Mouse (Mus musculus): Measurements from ENCODE around the gene Pkd1l2. TPM values are rescaled to one million over a fixed set of nuclear protein-coding genes. Genes with fewer than 3 reads are reported as not detected.

The Pkd1l2 gene
- polyA plus RNA-seq, 1 experiment, result 0.09 TPM

- H3K4me1 ChIP-seq (ENCODE audit: control insufficient read depth, insufficient read depth, insufficient read length, low read length), result peaks cover 2% of the 10 kb centered on the region; the same call in 1 of the 2 replicates
- H3K27me3 ChIP-seq (ENCODE audit: control insufficient read depth, insufficient read depth, low read length), result no peaks in the 10 kb centered on the region
- peak overlapping the region; percentile 73 for H3K4me3 ChIP-seq (ENCODE audit: low read depth, low read length)
- no peak overlapping the region for H3K27ac ChIP-seq (ENCODE audit: insufficient read depth, low read depth, low read length)
- WGBS, result 19% methylated on average over 8 of the region's 8 CpGs
- TF ChIP-seq CTCF (IDR thresholded peaks at IDR 0.05; ENCODE audit: extremely low read depth, insufficient read length, insufficient replicate concordance, low read depth, low read length) (no peak), POLR2A (IDR thresholded peaks at IDR 0.05; ENCODE audit: low read depth, low read length) (no peak)
- H3K36me3 ChIP-seq (ENCODE audit: control insufficient read depth, insufficient read depth, low read length), result no peaks in the 10 kb centered on the region
These were observed 104.2 kb downstream of the Pkd1l2 start for GRCm38 (mm10) chr8:116978052-116978451.

GRCm38 (mm10) chr8:116975606-116976005 is 106.6 kb downstream of the Pkd1l2 start:
- Histone ChIP-seq H3K4me1 (ENCODE audit: control insufficient read depth, insufficient read depth, insufficient read length, low read length) (peaks cover 2% of the 10 kb centered on the region; the same call in 1 of the 2 replicates), H3K36me3 (ENCODE audit: control insufficient read depth, insufficient read depth, low read length) (no peaks in the 10 kb centered on the region), H3K27me3 (ENCODE audit: control insufficient read depth, insufficient read depth, low read length) (no peaks in the 10 kb centered on the region), H3K4me3 (ENCODE audit: low read depth, low read length) (no peak overlapping the region), H3K27ac (ENCODE audit: insufficient read depth, low read depth, low read length) (no peak overlapping the region)
- WGBS, result 58% methylated on average over 5 of the region's 5 CpGs
- TF ChIP-seq CTCF (IDR thresholded peaks at IDR 0.05; ENCODE audit: extremely low read depth, insufficient read length, insufficient replicate concordance, low read depth, low read length), result no peak
- no peak for TF ChIP-seq POLR2A (IDR thresholded peaks at IDR 0.05; ENCODE audit: low read depth, low read length)

GRCm38 (mm10) chr8:116975066-116975465 is 107.2 kb downstream of the Pkd1l2 start:
- TF ChIP-seq CTCF (IDR thresholded peaks at IDR 0.05; ENCODE audit: extremely low read depth, insufficient read length, insufficient replicate concordance, low read depth, low read length), result no peak
- no peak for TF ChIP-seq POLR2A (IDR thresholded peaks at IDR 0.05; ENCODE audit: low read depth, low read length)
- H3K27ac ChIP-seq (ENCODE audit: insufficient read depth, low read depth, low read length), result no peak overlapping the region
- no peaks in the 10 kb centered on the region for H3K27me3 ChIP-seq (ENCODE audit: control insufficient read depth, insufficient read depth, low read length)
- H3K4me3 ChIP-seq (ENCODE audit: low read depth, low read length), result no peak overlapping the region
- H3K4me1 ChIP-seq (ENCODE audit: control insufficient read depth, insufficient read depth, insufficient read length, low read length), result peaks cover 2% of the 10 kb centered on the region; the same call in 1 of the 2 replicates
- no peaks in the 10 kb centered on the region for H3K36me3 ChIP-seq (ENCODE audit: control insufficient read depth, insufficient read depth, low read length)
- WGBS, result 67% methylated on average over 5 of the region's 5 CpGs

GRCm38 (mm10) chr8:116969531-116969930 is 112.7 kb downstream of the Pkd1l2 start:
- WGBS, result 84% methylated on average over 6 of the region's 6 CpGs
- no peak overlapping the region for H3K27ac ChIP-seq (ENCODE audit: insufficient read depth, low read depth, low read length)
- TF ChIP-seq POLR2A (IDR thresholded peaks at IDR 0.05; ENCODE audit: low read depth, low read length) (no peak), CTCF (IDR thresholded peaks at IDR 0.05; ENCODE audit: extremely low read depth, insufficient read length, insufficient replicate concordance, low read depth, low read length) (no peak)

GRCm38 (mm10) chr8:116954415-116954814 is 127.8 kb downstream of the Pkd1l2 start:
- peaks cover 46% of the 10 kb centered on the region for H3K36me3 ChIP-seq (ENCODE audit: control insufficient read depth, insufficient read depth, low read length)
- no peak overlapping the region for H3K27ac ChIP-seq (ENCODE audit: insufficient read depth, low read depth, low read length)
- H3K4me1 ChIP-seq (ENCODE audit: control insufficient read depth, insufficient read depth, insufficient read length, low read length), result peaks cover 10% of the 10 kb centered on the region; the same call in 1 of the 2 replicates
- H3K4me3 ChIP-seq (ENCODE audit: low read depth, low read length), result no peak overlapping the region
- 94% methylated on average over 9 of the region's 9 CpGs for WGBS
- no peaks in the 10 kb centered on the region for H3K27me3 ChIP-seq (ENCODE audit: control insufficient read depth, insufficient read depth, low read length)
- TF ChIP-seq POLR2A (IDR thresholded peaks at IDR 0.05; ENCODE audit: low read depth, low read length) (no peak), CTCF (IDR thresholded peaks at IDR 0.05; ENCODE audit: extremely low read depth, insufficient read length, insufficient replicate concordance, low read depth, low read length) (no peak)

More at GRCm38 (mm10) chr8:116969531-116969930, 112.7 kb downstream of the Pkd1l2 start:
- H3K27me3 ChIP-seq (ENCODE audit: control insufficient read depth, insufficient read depth, low read length), result no peaks in the 10 kb centered on the region
- no peaks in the 10 kb centered on the region for H3K36me3 ChIP-seq (ENCODE audit: control insufficient read depth, insufficient read depth, low read length)
- no peak overlapping the region for H3K4me3 ChIP-seq (ENCODE audit: low read depth, low read length)
- no peaks in the 10 kb centered on the region for H3K4me1 ChIP-seq (ENCODE audit: control insufficient read depth, insufficient read depth, insufficient read length, low read length)

GRCm38 (mm10) chr8:116952428-116952827 is 129.8 kb downstream of the Pkd1l2 start:
- TF ChIP-seq CTCF (IDR thresholded peaks at IDR 0.05; ENCODE audit: extremely low read depth, insufficient read length, insufficient replicate concordance, low read depth, low read length) (no peak), POLR2A (IDR thresholded peaks at IDR 0.05; ENCODE audit: low read depth, low read length) (no peak)
- 0 out of 2 replicates have a peak overlapping the region, but pooled peaks have one; percentile 4 for H3K27ac ChIP-seq (ENCODE audit: insufficient read depth, low read depth, low read length)
- H3K27me3 ChIP-seq (ENCODE audit: control insufficient read depth, insufficient read depth, low read length), result no peaks in the 10 kb centered on the region
- H3K4me1 ChIP-seq (ENCODE audit: control insufficient read depth, insufficient read depth, insufficient read length, low read length), result peaks cover 14% of the 10 kb centered on the region; the same call in 1 of the 2 replicates
- WGBS, result 68% methylated on average over 8 of the region's 8 CpGs
- H3K36me3 ChIP-seq (ENCODE audit: control insufficient read depth, insufficient read depth, low read length), result peaks cover 33% of the 10 kb centered on the region
- H3K4me3 ChIP-seq (ENCODE audit: low read depth, low read length), result no peak overlapping the region

- Histone ChIP-seq H3K4me3 (ENCODE audit: low read depth, low read length) (no peak overlapping the region), H3K36me3 (ENCODE audit: control insufficient read depth, insufficient read depth, low read length) (peaks cover 27% of the 10 kb centered on the region), H3K27ac (ENCODE audit: insufficient read depth, low read depth, low read length) (0 out of 2 replicates have a peak overlapping the region, but pooled peaks have one; percentile 4), H3K4me1 (ENCODE audit: control insufficient read depth, insufficient read depth, insufficient read length, low read length) (peaks cover 15% of the 10 kb centered on the region), H3K27me3 (ENCODE audit: control insufficient read depth, insufficient read depth, low read length) (no peaks in the 10 kb centered on the region)
- 36% methylated on average over 2 of the region's 2 CpGs for WGBS
- TF ChIP-seq POLR2A (IDR thresholded peaks at IDR 0.05; ENCODE audit: low read depth, low read length), result no peak
- no peak for TF ChIP-seq CTCF (IDR thresholded peaks at IDR 0.05; ENCODE audit: extremely low read depth, insufficient read length, insufficient replicate concordance, low read depth, low read length)
These were observed 130.5 kb downstream of the Pkd1l2 start for GRCm38 (mm10) chr8:116951778-116952177.

All from small intestine, adult 2 months (tissue).